Mouse (Mus musculus): Measurements from ENCODE around the gene 1700029P11Rik. TPM values are rescaled to one million over a fixed set of nuclear protein-coding genes. Genes with fewer than 3 reads are reported as not detected.

Gene 1700029P11Rik
- polyA plus RNA-seq, 1 experiment from 2014 or later, result not detected

GRCm38 (mm10) chr15:81943176-81943749 is 37.1 kb upstream of the 1700029P11Rik start:
- Histone ChIP-seq H3K9me3 (replicated peaks) (no peaks in the 10 kb centered on the region), H3K36me3 (no peaks in the 10 kb centered on the region), H3K4me2 (no peak overlapping the region), H3K27ac (no peak overlapping the region), H3K4me1 (replicated peaks) (peaks cover 3% of the 10 kb centered on the region; the same call in 1 of the 2 replicates), H3K9ac (no peak overlapping the region), H3K4me3 (no peak overlapping the region), H3K27me3 (no peaks in the 10 kb centered on the region)
- no peak for ATAC-seq (replicated peaks; ENCODE audit: insufficient number of reproducible peaks, insufficient read depth, low FRiP score, low read depth)
- whole genome bisulfite sequencing, result 28% methylated on average over 9 of the region's 9 CpGs

GRCm38 (mm10) chr15:81949076-81949475 is 31.3 kb upstream of the 1700029P11Rik start:
- no peak for ATAC-seq (replicated peaks; ENCODE audit: insufficient number of reproducible peaks, insufficient read depth, low FRiP score, low read depth)
- H3K4me1 ChIP-seq (replicated peaks), result no peaks in the 10 kb centered on the region
- H3K27ac ChIP-seq, result no peak overlapping the region
- no peak overlapping the region for H3K4me2 ChIP-seq
- H3K27me3 ChIP-seq, result no peaks in the 10 kb centered on the region
- no peak overlapping the region for H3K4me3 ChIP-seq
- H3K9me3 ChIP-seq (replicated peaks), result no peaks in the 10 kb centered on the region
- WGBS, result 76% methylated on average over 10 of the region's 10 CpGs
- H3K9ac ChIP-seq, result no peak overlapping the region
- no peaks in the 10 kb centered on the region; the same call in 1 of the 2 replicates for H3K36me3 ChIP-seq

GRCm38 (mm10) chr15:81949476-81950131 is 30.7 kb upstream of the 1700029P11Rik start:
- ATAC-seq (replicated peaks; ENCODE audit: insufficient number of reproducible peaks, insufficient read depth, low FRiP score, low read depth), result no peak
- Histone ChIP-seq H3K4me2 (no peak overlapping the region), H3K4me3 (no peak overlapping the region), H3K27ac (no peak overlapping the region), H3K4me1 (replicated peaks) (no peaks in the 10 kb centered on the region), H3K27me3 (no peaks in the 10 kb centered on the region), H3K36me3 (no peaks in the 10 kb centered on the region; the same call in 1 of the 2 replicates), H3K9me3 (replicated peaks) (no peaks in the 10 kb centered on the region), H3K9ac (no peak overlapping the region)
- WGBS, result 65% methylated on average over 11 of the region's 11 CpGs

GRCm38 (mm10) chr15:81950716-81951115 is 29.6 kb upstream of the 1700029P11Rik start:
- no peak overlapping the region for H3K9ac ChIP-seq
- H3K4me2 ChIP-seq, result no peak overlapping the region
- no peaks in the 10 kb centered on the region for H3K4me1 ChIP-seq (replicated peaks)
- H3K27me3 ChIP-seq, result no peaks in the 10 kb centered on the region
- peaks cover 4% of the 10 kb centered on the region; the same call in 1 of the 2 replicates for H3K36me3 ChIP-seq
- no peak for ATAC-seq (replicated peaks; ENCODE audit: insufficient number of reproducible peaks, insufficient read depth, low FRiP score, low read depth)
- WGBS, result 86% methylated on average over 5 of the region's 5 CpGs
- H3K4me3 ChIP-seq, result no peak overlapping the region
- H3K9me3 ChIP-seq (replicated peaks), result no peaks in the 10 kb centered on the region
- no peak overlapping the region for H3K27ac ChIP-seq

GRCm38 (mm10) chr15:81951159-81951558 is 29.2 kb upstream of the 1700029P11Rik start:
- peaks cover 4% of the 10 kb centered on the region; the same call in 1 of the 2 replicates for H3K36me3 ChIP-seq
- H3K4me1 ChIP-seq (replicated peaks), result no peaks in the 10 kb centered on the region
- H3K27me3 ChIP-seq, result no peaks in the 10 kb centered on the region
- no peak for ATAC-seq (replicated peaks; ENCODE audit: insufficient number of reproducible peaks, insufficient read depth, low FRiP score, low read depth)
- H3K9ac ChIP-seq, result no peak overlapping the region
- no peak overlapping the region for H3K4me3 ChIP-seq
- no peaks in the 10 kb centered on the region for H3K9me3 ChIP-seq (replicated peaks)
- no peak overlapping the region for H3K27ac ChIP-seq
- H3K4me2 ChIP-seq, result no peak overlapping the region
- 86% methylated on average over 9 of the region's 9 CpGs for WGBS

- H3K27me3 ChIP-seq, result no peaks in the 10 kb centered on the region
- ATAC-seq (replicated peaks; ENCODE audit: insufficient number of reproducible peaks, insufficient read depth, low FRiP score, low read depth), result no peak
- H3K4me1 ChIP-seq (replicated peaks), result no peaks in the 10 kb centered on the region
- H3K9me3 ChIP-seq (replicated peaks), result no peaks in the 10 kb centered on the region
- H3K4me3 ChIP-seq, result no peak overlapping the region
- H3K4me2 ChIP-seq, result no peak overlapping the region
- H3K36me3 ChIP-seq, result peaks cover 4% of the 10 kb centered on the region; the same call in 1 of the 2 replicates
- 80% methylated on average over 4 of the region's 4 CpGs for WGBS
- no peak overlapping the region for H3K27ac ChIP-seq
- H3K9ac ChIP-seq, result no peak overlapping the region
Measured at GRCm38 (mm10) chr15:81952310-81952709, 28.0 kb upstream of the 1700029P11Rik start.

GRCm38 (mm10) chr15:81954151-81954583 is 26.2 kb upstream of the 1700029P11Rik start:
- ATAC-seq (replicated peaks; ENCODE audit: insufficient number of reproducible peaks, insufficient read depth, low FRiP score, low read depth), result no peak
- no peaks in the 10 kb centered on the region for H3K4me1 ChIP-seq (replicated peaks)
- H3K27ac ChIP-seq, result no peak overlapping the region

GRCm38 (mm10) chr15:81954716-81955115 is 25.6 kb upstream of the 1700029P11Rik start:
- ATAC-seq (replicated peaks; ENCODE audit: insufficient number of reproducible peaks, insufficient read depth, low FRiP score, low read depth), result no peak
- H3K36me3 ChIP-seq, result peaks cover 4% of the 10 kb centered on the region; the same call in 1 of the 2 replicates
- H3K4me3 ChIP-seq, result no peak overlapping the region
- no peak overlapping the region for H3K9ac ChIP-seq
- no peak overlapping the region for H3K27ac ChIP-seq
- WGBS, result 88% methylated on average over 6 of the region's 6 CpGs
- no peak overlapping the region for H3K4me2 ChIP-seq
- H3K4me1 ChIP-seq (replicated peaks), result peaks cover 2% of the 10 kb centered on the region; the same call in 1 of the 2 replicates
- no peaks in the 10 kb centered on the region for H3K9me3 ChIP-seq (replicated peaks)
- H3K27me3 ChIP-seq, result no peaks in the 10 kb centered on the region

More at GRCm38 (mm10) chr15:81954151-81954583, 26.2 kb upstream of the 1700029P11Rik start:
- H3K4me3 ChIP-seq, result no peak overlapping the region
- WGBS, result 93% methylated on average over 9 of the region's 9 CpGs
- H3K9me3 ChIP-seq (replicated peaks), result no peaks in the 10 kb centered on the region
- H3K4me2 ChIP-seq, result no peak overlapping the region
- H3K27me3 ChIP-seq, result no peaks in the 10 kb centered on the region
- H3K9ac ChIP-seq, result no peak overlapping the region
- H3K36me3 ChIP-seq, result peaks cover 4% of the 10 kb centered on the region; the same call in 1 of the 2 replicates

- no peak overlapping the region for H3K9ac ChIP-seq
- no peak for ATAC-seq (replicated peaks; ENCODE audit: insufficient number of reproducible peaks, insufficient read depth, low FRiP score, low read depth)
- WGBS, result 95% methylated on average over 15 of the region's 15 CpGs
- no peak overlapping the region for H3K4me3 ChIP-seq
- H3K36me3 ChIP-seq, result peaks cover 4% of the 10 kb centered on the region; the same call in 1 of the 2 replicates
- no peaks in the 10 kb centered on the region for H3K9me3 ChIP-seq (replicated peaks)
- no peak overlapping the region for H3K4me2 ChIP-seq
- H3K27ac ChIP-seq, result no peak overlapping the region
- peaks cover 8% of the 10 kb centered on the region for H3K4me1 ChIP-seq (replicated peaks)
- H3K27me3 ChIP-seq, result no peaks in the 10 kb centered on the region
Measured at GRCm38 (mm10) chr15:81955414-81955813, 24.9 kb upstream of the 1700029P11Rik start.

GRCm38 (mm10) chr15:81956457-81956856 is 23.9 kb upstream of the 1700029P11Rik start:
- H3K4me3 ChIP-seq, result no peak overlapping the region
- H3K27me3 ChIP-seq, result no peaks in the 10 kb centered on the region
- no peak for ATAC-seq (replicated peaks; ENCODE audit: insufficient number of reproducible peaks, insufficient read depth, low FRiP score, low read depth)
- H3K9me3 ChIP-seq (replicated peaks), result no peaks in the 10 kb centered on the region
- H3K4me1 ChIP-seq (replicated peaks), result peaks cover 9% of the 10 kb centered on the region
- no peak overlapping the region for H3K27ac ChIP-seq
- H3K9ac ChIP-seq, result no peak overlapping the region
- peaks cover 4% of the 10 kb centered on the region; the same call in 1 of the 2 replicates for H3K36me3 ChIP-seq
- H3K4me2 ChIP-seq, result no peak overlapping the region
- WGBS, result 57% methylated on average over 8 of the region's 8 CpGs

GRCm38 (mm10) chr15:81957598-81957997 is 22.7 kb upstream of the 1700029P11Rik start:
- H3K36me3 ChIP-seq, result peaks cover 4% of the 10 kb centered on the region; the same call in 1 of the 2 replicates
- no peak overlapping the region for H3K27ac ChIP-seq
- H3K4me2 ChIP-seq, result no peak overlapping the region
- H3K4me1 ChIP-seq (replicated peaks), result peaks cover 9% of the 10 kb centered on the region
- no peaks in the 10 kb centered on the region for H3K9me3 ChIP-seq (replicated peaks)
- 85% methylated on average over 11 of the region's 11 CpGs for WGBS
- H3K4me3 ChIP-seq, result no peak overlapping the region
- H3K9ac ChIP-seq, result no peak overlapping the region
- no peak for ATAC-seq (replicated peaks; ENCODE audit: insufficient number of reproducible peaks, insufficient read depth, low FRiP score, low read depth)
- no peaks in the 10 kb centered on the region for H3K27me3 ChIP-seq

All from heart, embryonic 15.5 days (tissue).